ENCODE assay signal across 8 mouse cellular contexts in the genomic region with DNA sequence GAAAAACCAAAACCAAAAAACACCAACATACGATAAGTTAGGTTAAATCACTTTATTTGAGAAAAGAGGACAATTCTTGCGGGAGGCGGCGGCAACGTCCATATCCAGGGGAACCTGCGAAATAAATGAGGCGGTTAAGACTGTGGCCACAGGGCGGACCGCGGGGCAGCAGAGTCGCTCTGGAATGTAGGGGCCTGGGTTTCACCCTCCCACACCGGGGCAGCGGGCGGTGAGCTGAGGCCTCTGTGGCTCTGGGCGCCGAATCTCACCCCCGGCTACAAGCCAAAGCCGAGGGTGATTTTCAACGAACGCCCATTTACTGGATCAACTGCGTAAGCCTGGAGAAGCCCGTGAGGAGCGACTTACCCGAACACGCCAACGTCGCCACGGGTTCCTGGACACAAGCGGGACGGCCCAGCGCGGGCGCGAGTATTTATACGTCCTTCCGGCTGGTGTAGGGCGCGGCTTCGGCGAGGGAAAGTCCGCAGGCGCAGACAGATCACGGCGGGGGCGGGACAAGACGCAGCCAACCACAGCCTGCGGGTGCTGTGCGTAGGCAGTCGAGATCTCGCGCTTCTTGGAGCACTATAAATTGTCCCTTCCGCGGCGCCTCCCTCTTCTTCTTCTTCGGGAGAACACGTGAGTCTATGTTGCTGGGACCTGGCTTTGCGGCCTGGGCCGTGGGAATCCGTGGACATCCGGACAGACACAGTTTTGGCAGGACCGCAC. TPM values are rescaled to one million over a fixed set of nuclear protein-coding genes. Genes with fewer than 3 reads are reported as not detected.
DNase-seq lines count a peak whose midpoint lies in the region; ATAC-seq and TF ChIP-seq lines count a peak whose summit lies in the region.

No protein-coding gene starts in this region.

- peaks cover 8% of the 10 kb centered on the region; the same call in 1 of the 2 replicates for H3K79me2 ChIP-seq in liver, adult 2 months (ENCODE audit: control insufficient read depth, insufficient read depth, low read length)
- H3K79me2 ChIP-seq in myocyte (ENCODE audit: control insufficient read depth, insufficient read depth), result peaks cover 40% of the 10 kb centered on the region

- no peaks in the 10 kb centered on the region for H3K9me3 ChIP-seq in heart, embryonic 11.5 days (replicated peaks; ENCODE audit: control insufficient read depth, low read length)
- no peaks in the 10 kb centered on the region for H3K9me3 ChIP-seq in kidney, embryonic 16.5 days (ENCODE audit: low read length)

- H3K27me3 ChIP-seq in heart, embryonic 11.5 days (ENCODE audit: control insufficient read depth, insufficient read depth, low read length), result no peaks in the 10 kb centered on the region
- H3K27me3 ChIP-seq in kidney, embryonic 16.5 days (ENCODE audit: insufficient read depth, low read length), result no peaks in the 10 kb centered on the region
- no peaks in the 10 kb centered on the region for H3K27me3 ChIP-seq in liver, adult 2 months (ENCODE audit: control insufficient read depth, insufficient read depth, low read length)
- H3K27me3 ChIP-seq in myocyte (ENCODE audit: control insufficient read depth, insufficient read depth, insufficient read length), result no peaks in the 10 kb centered on the region
- H3K27me3 ChIP-seq in splenic B cell, adult 2 months (ENCODE audit: control insufficient read depth, insufficient read depth, low read length, poor library complexity, severe bottlenecking), result no peaks in the 10 kb centered on the region

- H3K9ac ChIP-seq in heart, embryonic 11.5 days (ENCODE audit: low read depth, low read length), result peak overlapping the region; percentile 89
- H3K9ac ChIP-seq in kidney, embryonic 16.5 days (replicated peaks; ENCODE audit: low read length), result peak overlapping the region; percentile 92
- peak overlapping the region; percentile 80 for H3K9ac ChIP-seq in liver, adult 2 months (ENCODE audit: low read depth, low read length)

- WGBS in heart, embryonic 11.5 days (ENCODE audit: insufficient replicate concordance), result under 1% methylated on average over 61 of the region's 61 CpGs
- WGBS in kidney, embryonic 16.5 days, result under 1% methylated on average over 61 of the region's 61 CpGs
- under 1% methylated on average over 61 of the region's 61 CpGs for WGBS in liver, adult 2 months

- peak overlapping the region; percentile 63 for H3ac ChIP-seq in myocyte (ENCODE audit: control insufficient read depth, insufficient read length)

- peak overlapping the region; percentile 88 for H3K4me2 ChIP-seq in heart, embryonic 11.5 days
- peak overlapping the region; percentile 82 for H3K4me2 ChIP-seq in kidney, embryonic 16.5 days (replicated peaks; ENCODE audit: low read depth, low read length)
- H3K4me2 ChIP-seq in myocyte (ENCODE audit: low read depth), result peak overlapping the region; percentile 79

- peak overlapping the region; percentile 72 for H3K4me3 ChIP-seq in heart, embryonic 11.5 days (ENCODE audit: low read depth, low read length)
- H3K4me3 ChIP-seq in kidney, embryonic 16.5 days (ENCODE audit: low read length), result peak overlapping the region; percentile 96
- H3K4me3 ChIP-seq in liver, adult 2 months (ENCODE audit: insufficient read depth, low read depth, low read length), result peak overlapping the region; percentile 76
- H3K4me3 ChIP-seq in myocyte, result peak overlapping the region; percentile 77

- ATAC-seq in erythroblast, adult 5-6 weeks (replicated peaks; ENCODE audit: low FRiP score, poor library complexity, severe bottlenecking), result peak; percentile 90
- ATAC-seq in heart, embryonic 11.5 days (replicated peaks; ENCODE audit: insufficient number of reproducible peaks, low FRiP score, low TSS enrichment), result peak; percentile 96
- peak; percentile 98 for ATAC-seq in kidney, embryonic 16.5 days (ENCODE audit: low FRiP score, low TSS enrichment)

- peak overlapping the region; percentile 84 for H3K27ac ChIP-seq in heart, embryonic 11.5 days (ENCODE audit: low read depth, low read length)
- peak overlapping the region; percentile 93 for H3K27ac ChIP-seq in kidney, embryonic 16.5 days (ENCODE audit: low read length)
- peak overlapping the region; percentile 63 for H3K27ac ChIP-seq in liver, adult 2 months (replicated peaks; ENCODE audit: insufficient read depth, low read depth, low read length)

- peak; percentile 96 to 97 for DNase-seq in B cell, adult 2 months
- DNase-seq in brain, adult 2 months (ENCODE audit: low read depth, low spot score), result peak; percentile 100
- DNase-seq in liver, adult 2 months (ENCODE audit: extremely low read depth, low read depth, low spot score), result peak; percentile 94
- peak; percentile 99 for DNase-seq in splenic B cell, adult 2 months (ENCODE audit: low read depth, low spot score)

- H3K36me3 ChIP-seq in heart, embryonic 11.5 days (ENCODE audit: control insufficient read depth, insufficient read depth, low read length), result peaks cover 17% of the 10 kb centered on the region
- H3K36me3 ChIP-seq in kidney, embryonic 16.5 days (ENCODE audit: insufficient read depth, low read length), result peaks cover 20% of the 10 kb centered on the region
- peaks cover 12% of the 10 kb centered on the region for H3K36me3 ChIP-seq in liver, adult 2 months (ENCODE audit: control insufficient read depth, insufficient read depth, low read length)
- H3K36me3 ChIP-seq in myocyte (ENCODE audit: control insufficient read depth, insufficient read depth), result peaks cover 11% of the 10 kb centered on the region
- H3K36me3 ChIP-seq in splenic B cell, adult 2 months (ENCODE audit: control insufficient read depth, insufficient read depth, low read length, poor library complexity, severe bottlenecking), result peaks cover 7% of the 10 kb centered on the region; the same call in 1 of the 2 replicates

- TF ChIP-seq CTCF in liver, adult 2 months (IDR thresholded peaks at IDR 0.05; ENCODE audit: low read depth, low read length), result no peak

- H3K4me1 ChIP-seq in heart, embryonic 11.5 days (ENCODE audit: control insufficient read depth, insufficient read depth, low read length), result peaks cover 23% of the 10 kb centered on the region
- peaks cover 42% of the 10 kb centered on the region for H3K4me1 ChIP-seq in kidney, embryonic 16.5 days (ENCODE audit: insufficient read depth, low read length)
- H3K4me1 ChIP-seq in liver, adult 2 months (ENCODE audit: control insufficient read depth, insufficient read depth, low read length), result peaks cover 21% of the 10 kb centered on the region

- peak; percentile 90 for TF ChIP-seq POLR2A in liver, adult 2 months (IDR thresholded peaks at IDR 0.05; ENCODE audit: extremely low read depth, insufficient read depth, low read length)
- TF ChIP-seq POLR2A in myocyte (IDR thresholded peaks at IDR 0.05; ENCODE audit: insufficient read length, low read depth), result peak; percentile 94

TF ChIP-seq in myocyte, 11 proteins besides CTCF, POLR2A, EP300 and RAD21 (continues in another document):
- TF ChIP-seq REST (IDR thresholded peaks at IDR 0.05; ENCODE audit: insufficient read depth, insufficient read length), result no peak
- TF ChIP-seq TCF3 (IDR thresholded peaks at IDR 0.05; ENCODE audit: insufficient read length, low read depth), result no peak
- no peak for TF ChIP-seq E2F4 (IDR thresholded peaks at IDR 0.05; ENCODE audit: insufficient read depth)

RNA-seq across cellular contexts. Expression of gene Rps2, which starts 1.7 kb away (rescaled TPM):
- total RNA-seq in erythroblast, adult 5-6 weeks (2015; ENCODE audit: low replicate concordance), result 1,254 and 1,636 TPM in 2 replicates
- total RNA-seq in erythroblast, adult 5-6 weeks (2017; ENCODE audit: low replicate concordance), result 281 and 355 TPM in 2 replicates
- polyA plus RNA-seq in heart, embryonic 11.5 days (2014; fragmentation: Nextera tagmentation; extraction: Ambion mirVana), result 1,091 and 1,195 TPM in 2 replicates
- polyA plus RNA-seq in kidney, embryonic 16.5 days (2015; fragmentation: Nextera tagmentation; extraction: Ambion mirVana), result 1,489 and 1,547 TPM in 2 replicates
- 802 and 1,081 TPM in 2 replicates for total RNA-seq in liver, adult 2 months (2014; rRNA removed)
- polyA plus RNA-seq in liver, adult 2 months (2012; rRNA removed), result 2,199 and 2,424 TPM in 2 replicates
- 178 TPM for polyA plus RNA-seq in myocyte (2012; fragmentation: generic; extraction: Trizol)

RNA-seq across cellular contexts. Expression of gene Rnf151, which starts 1.8 kb away (rescaled TPM):
- total RNA-seq in erythroblast, adult 5-6 weeks (2015; ENCODE audit: low replicate concordance), result not detected in 2 replicates
- total RNA-seq in erythroblast, adult 5-6 weeks (2017; ENCODE audit: low replicate concordance), result not detected in 2 replicates
- polyA plus RNA-seq in heart, embryonic 11.5 days (2014; fragmentation: Nextera tagmentation; extraction: Ambion mirVana), result not detected in 2 replicates
- polyA plus RNA-seq in kidney, embryonic 16.5 days (2015; fragmentation: Nextera tagmentation; extraction: Ambion mirVana), result 0.26 TPM in 1 of 2 replicates, not detected in the other
- not detected in 2 replicates for total RNA-seq in liver, adult 2 months (2014; rRNA removed)
- 0.19 TPM in 1 of 2 replicates, not detected in the other for polyA plus RNA-seq in liver, adult 2 months (2012; rRNA removed)
- polyA plus RNA-seq in myocyte (2012; fragmentation: generic; extraction: Trizol), result 0.36 TPM

RNA-seq across cellular contexts. Expression of gene Ndufb10, which starts 4.6 kb away (rescaled TPM):
- total RNA-seq in erythroblast, adult 5-6 weeks (2015; ENCODE audit: low replicate concordance), result 52.0 and 124 TPM in 2 replicates
- total RNA-seq in erythroblast, adult 5-6 weeks (2017; ENCODE audit: low replicate concordance), result 74.1 and 90.5 TPM in 2 replicates
- 373 and 401 TPM in 2 replicates for polyA plus RNA-seq in heart, embryonic 11.5 days (2014; fragmentation: Nextera tagmentation; extraction: Ambion mirVana)
- 258 and 262 TPM in 2 replicates for polyA plus RNA-seq in kidney, embryonic 16.5 days (2015; fragmentation: Nextera tagmentation; extraction: Ambion mirVana)
- 290 TPM in 2 replicates for total RNA-seq in liver, adult 2 months (2014; rRNA removed)
- polyA plus RNA-seq in liver, adult 2 months (2012; rRNA removed), result 265 and 300 TPM in 2 replicates
- polyA plus RNA-seq in myocyte (2012; fragmentation: generic; extraction: Trizol), result 547 TPM

RNA-seq across cellular contexts. Expression of gene Rpl3l, which starts 8.0 kb away (rescaled TPM):
- total RNA-seq in erythroblast, adult 5-6 weeks (2015; ENCODE audit: low replicate concordance), result not detected in 2 replicates
- not detected in 2 replicates for total RNA-seq in erythroblast, adult 5-6 weeks (2017; ENCODE audit: low replicate concordance)
- 0.40 and 0.44 TPM in 2 replicates for polyA plus RNA-seq in heart, embryonic 11.5 days (2014; fragmentation: Nextera tagmentation; extraction: Ambion mirVana)
- polyA plus RNA-seq in kidney, embryonic 16.5 days (2015; fragmentation: Nextera tagmentation; extraction: Ambion mirVana), result 0.15 TPM in 1 of 2 replicates, not detected in the other
- total RNA-seq in liver, adult 2 months (2014; rRNA removed), result 0.46 TPM in 1 of 2 replicates, not detected in the other
- polyA plus RNA-seq in liver, adult 2 months (2012; rRNA removed), result not detected in 2 replicates
- polyA plus RNA-seq in myocyte (2012; fragmentation: generic; extraction: Trizol), result 1.7 TPM

RNA-seq across cellular contexts. Expression of gene Tbl3, which starts 12.2 kb away (rescaled TPM):
- 0.58 and 5.9 TPM in 2 replicates for total RNA-seq in erythroblast, adult 5-6 weeks (2015; ENCODE audit: low replicate concordance)
- 4.3 and 11.9 TPM in 2 replicates for total RNA-seq in erythroblast, adult 5-6 weeks (2017; ENCODE audit: low replicate concordance)
- polyA plus RNA-seq in heart, embryonic 11.5 days (2014; fragmentation: Nextera tagmentation; extraction: Ambion mirVana), result 50.9 and 54.8 TPM in 2 replicates
- polyA plus RNA-seq in kidney, embryonic 16.5 days (2015; fragmentation: Nextera tagmentation; extraction: Ambion mirVana), result 92.1 and 107 TPM in 2 replicates
- 14.2 and 17.8 TPM in 2 replicates for total RNA-seq in liver, adult 2 months (2014; rRNA removed)
- polyA plus RNA-seq in liver, adult 2 months (2012; rRNA removed), result 29.4 and 37.9 TPM in 2 replicates
- 66.6 TPM for polyA plus RNA-seq in myocyte (2012; fragmentation: generic; extraction: Trizol)

Comparison
In these comparisons a context has a peak if more than half of its experiments do, and no peak if none do; other contexts are left out.
1. Peak in every context shown above with its lines: DNase-seq, ATAC-seq, H3K4me3 ChIP-seq and H3K27ac ChIP-seq.